Mouse (Mus musculus): ENCODE results near the gene Olfr1019.

- TF ChIP-seq CTCF (IDR thresholded peaks at IDR 0.05; ENCODE audit: low read depth) (no peak), EP300 (IDR thresholded peaks at IDR 0.05; ENCODE audit: low read depth) (no peak)
Observed at GRCm38 (mm10) chr2:85868294-85868693, 23.0 kb upstream of the Olfr1019 start, which contains the start of gene Olfr1022.
